Mouse (Mus musculus) midbrain, postnatal 0 days (tissue): Measurements from ENCODE around the gene Alox5. TPM values are rescaled to one million over a fixed set of nuclear protein-coding genes. Genes with fewer than 3 reads are reported as not detected.

Experiments
- ATAC-seq: fragments of 200-750 bp; cut with Nextera tagmentation; 2 replicates; pipeline ENCODE4 v1.8.0; 2017; ENCODE audit warnings: moderate number of reproducible peaks, mild to moderate bottlenecking, moderate TSS enrichment, moderate library complexity; ENCODE audit not compliant: low FRiP score
- DNase-seq: peaks from one replicate; pipeline ENCODE4 v3.0.0-alpha.2; 2015; ENCODE audit warnings: low spot score
- H3K27ac ChIP-seq: fragments of 300-500 bp; sonication (generic); 2 replicates; pipeline ENCODE4 v1.5.1; 2014; ENCODE audit warnings: low read depth, mild to moderate bottlenecking, low read length, mixed read lengths
- H3K27me3 ChIP-seq: fragments of 300-500 bp; sonication (generic); 2 replicates; pipeline ENCODE4 v1.6.1; 2014; ENCODE audit warnings: low read length, control low read depth, mixed read lengths; ENCODE audit not compliant: insufficient read depth
- H3K36me3 ChIP-seq: fragments of 300-500 bp; sonication (generic); 2 replicates; pipeline ENCODE4 v1.6.1; 2014; ENCODE audit warnings: low read length, control low read depth, mixed read lengths; ENCODE audit not compliant: insufficient read depth
- H3K4me1 ChIP-seq: fragments of 300-500 bp; sonication (generic); 2 replicates; pipeline ENCODE4 v1.6.1; 2014; ENCODE audit warnings: mild to moderate bottlenecking, control low read depth, antibody characterized with exemption, low read length, mixed read lengths; ENCODE audit not compliant: insufficient read depth
- H3K4me2 ChIP-seq: fragments of 300-500 bp; sonication (generic); 2 replicates; pipeline ENCODE4 v1.6.1; 2014; ENCODE audit warnings: low read depth, mild to moderate bottlenecking, low read length, mixed read lengths; ENCODE audit not compliant: poor library complexity, severe bottlenecking
- H3K4me3 ChIP-seq: fragments of 300-500 bp; sonication (generic); 2 replicates; pipeline ENCODE4 v1.5.1; 2014; ENCODE audit warnings: low read depth, mild to moderate bottlenecking, low read length, moderate library complexity
- H3K9ac ChIP-seq: fragments of 300-500 bp; sonication (generic); replicated peaks from 2 replicates; pipeline ENCODE4 v1.6.1; 2014; ENCODE audit warnings: mild to moderate bottlenecking, low read length, moderate library complexity, mixed read lengths; ENCODE audit not compliant: poor library complexity, severe bottlenecking
- H3K9me3 ChIP-seq: fragments of 300-500 bp; sonication (generic); 2 replicates; pipeline ENCODE4 v1.6.1; 2016; ENCODE audit warnings: low read length, control low read depth
- CTCF ChIP-seq: IDR thresholded peaks from 2 replicates; pipeline ENCODE4 v1.5.1; 2016; ENCODE audit warnings: antibody characterized with exemption, mild to moderate bottlenecking
- whole genome bisulfite sequencing: fragments of 180-500 bp; shearing (Covaris S2); extraction: QIAGEN DNeasy Blood & Tissue Kit; methylation state at CpG from one replicate; pipeline ENCODE4 v1.1.7; 2014; 5-methylcytosine and 5-hydroxymethylcytosine counted together
- polyA plus RNA-seq: library from polyadenylated mRNA; unstranded; fragments of >200 nt; fragmentation: Nextera tagmentation; extraction: Ambion mirVana; gene quantifications from 2 replicates; pipeline ENCODE4 v1.2.1, GENCODE M21; 2015
- total RNA-seq: library from RNA; depleted of rRNA; stranded (reverse); fragments of >200 nt; gene quantifications from 2 replicates; pipeline ENCODE4 v1.2.3, GENCODE M21; 2014

Gene Alox5
- total and polyA plus RNA-seq, 2 experiments from 2014 or later = 0.48 to 1.6 TPM

GRCm38 (mm10) chr6:116380157-116380556 lies 80.8 kb downstream of the Alox5 start:
- TF ChIP-seq CTCF = no peak
- no peak for DNase-seq
- no peaks in the 10 kb centered on the region for H3K27me3 ChIP-seq
- H3K36me3 ChIP-seq = no peaks in the 10 kb centered on the region
- WGBS = 58% methylated on average over 3 of the region's 3 CpGs
- H3K4me2 ChIP-seq = no peak overlapping the region
- 0 out of 2 replicates have a peak, but pooled peaks cover 5% of the 10 kb centered on the region for H3K4me1 ChIP-seq
- ATAC-seq = no peak
- H3K9me3 ChIP-seq = no peaks in the 10 kb centered on the region
- H3K9ac ChIP-seq = no peak overlapping the region
- H3K4me3 ChIP-seq = no peak overlapping the region
- no peak overlapping the region for H3K27ac ChIP-seq

DNA sequence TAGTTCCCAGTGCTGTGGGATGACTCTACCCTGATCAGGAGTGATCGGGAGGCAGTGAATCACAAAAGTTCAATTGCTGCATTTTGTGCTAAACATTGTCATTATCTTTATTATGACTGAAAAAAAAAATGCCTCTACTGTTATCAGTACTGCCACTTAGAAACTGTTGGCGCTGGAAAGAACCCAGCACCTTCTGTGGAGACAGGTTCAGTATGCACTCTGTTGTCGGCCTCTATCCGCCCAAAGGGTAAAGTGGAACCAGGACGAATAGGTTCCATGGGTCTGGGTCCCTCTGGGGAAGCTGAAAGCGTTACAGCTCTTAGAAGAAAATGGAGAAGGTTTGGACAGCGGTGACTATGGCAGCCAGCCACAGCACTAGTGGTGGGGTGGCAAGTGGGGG lies 82.1 kb downstream of the Alox5 start:
- no peaks in the 10 kb centered on the region for H3K36me3 ChIP-seq
- DNase-seq (no peak), ATAC-seq (no peak)
- no peaks in the 10 kb centered on the region for H3K9me3 ChIP-seq
- no peak overlapping the region for H3K4me2 ChIP-seq
- H3K4me1 ChIP-seq = 0 out of 2 replicates have a peak, but pooled peaks cover 5% of the 10 kb centered on the region
- H3K9ac ChIP-seq = no peak overlapping the region
- H3K4me3 ChIP-seq = no peak overlapping the region
- H3K27ac ChIP-seq = no peak overlapping the region
- WGBS = 90% methylated on average over 7 of the region's 7 CpGs
- H3K27me3 ChIP-seq = no peaks in the 10 kb centered on the region
- TF ChIP-seq CTCF = no peak

- no peak overlapping the region for H3K27ac ChIP-seq
- TF ChIP-seq CTCF = no peak
- no peak overlapping the region for H3K4me2 ChIP-seq
- H3K4me1 ChIP-seq = no peaks in the 10 kb centered on the region
- H3K4me3 ChIP-seq = no peak overlapping the region
- no peaks in the 10 kb centered on the region for H3K36me3 ChIP-seq
- no peaks in the 10 kb centered on the region for H3K27me3 ChIP-seq
- no peaks in the 10 kb centered on the region for H3K9me3 ChIP-seq
- H3K9ac ChIP-seq = no peak overlapping the region
- no peak for DNase-seq
- ATAC-seq = no peak
Observed at GRCm38 (mm10) chr6:116374618-116375017, 86.4 kb downstream of the Alox5 start.

GRCm38 (mm10) chr6:116374136-116374535 lies 86.8 kb downstream of the Alox5 start:
- WGBS = 97% methylated on average over 1 of the region's 1 CpGs
- H3K27me3 ChIP-seq = no peaks in the 10 kb centered on the region
- no peak overlapping the region for H3K9ac ChIP-seq
- ATAC-seq (no peak), DNase-seq (no peak)
- no peaks in the 10 kb centered on the region for H3K4me1 ChIP-seq
- no peaks in the 10 kb centered on the region for H3K9me3 ChIP-seq
- no peak overlapping the region for H3K27ac ChIP-seq
- no peak overlapping the region for H3K4me2 ChIP-seq
- H3K4me3 ChIP-seq = no peak overlapping the region
- no peak for TF ChIP-seq CTCF
- no peaks in the 10 kb centered on the region for H3K36me3 ChIP-seq

- no peak for ATAC-seq
- no peaks in the 10 kb centered on the region for H3K9me3 ChIP-seq
- H3K4me3 ChIP-seq = no peak overlapping the region
- H3K9ac ChIP-seq = no peak overlapping the region
- no peak overlapping the region for H3K4me2 ChIP-seq
- no peak for DNase-seq
- no peak overlapping the region for H3K27ac ChIP-seq
- no peaks in the 10 kb centered on the region for H3K27me3 ChIP-seq
- H3K36me3 ChIP-seq = no peaks in the 10 kb centered on the region
- TF ChIP-seq CTCF = no peak
- WGBS = 94% methylated on average over 3 of the region's 3 CpGs
- no peaks in the 10 kb centered on the region for H3K4me1 ChIP-seq
Observed at GRCm38 (mm10) chr6:116371500-116371899, 89.5 kb downstream of the Alox5 start.

GRCm38 (mm10) chr6:116370216-116370976 lies 90.6 kb downstream of the Alox5 start:
- H3K9ac ChIP-seq = no peak overlapping the region
- H3K4me1 ChIP-seq = no peaks in the 10 kb centered on the region
- no peak overlapping the region for H3K4me2 ChIP-seq
- no peaks in the 10 kb centered on the region for H3K9me3 ChIP-seq
- H3K36me3 ChIP-seq = no peaks in the 10 kb centered on the region
- no peak for DNase-seq
- no peak overlapping the region for H3K27ac ChIP-seq
- WGBS = 92% methylated on average over 6 of the region's 6 CpGs
- H3K27me3 ChIP-seq = no peaks in the 10 kb centered on the region
- ATAC-seq = no peak
- H3K4me3 ChIP-seq = no peak overlapping the region
- no peak for TF ChIP-seq CTCF
